Mouse (Mus musculus) layer of hippocampus, adult 9-11 months (tissue): ENCODE measurements around the gene Atoh8.

ENCODE experiments used
- DNase-seq: peaks from one replicate; pipeline ENCODE4 v3.0.0; 2022

Atoh8 gene

GRCm38 (mm10) chr6:72235098-72235806, at the start of gene Atoh8:
Gene Atoh8, minus strand, starts transcription at chr6:72235577.
- peak; percentile 34 for DNase-seq

DNA sequence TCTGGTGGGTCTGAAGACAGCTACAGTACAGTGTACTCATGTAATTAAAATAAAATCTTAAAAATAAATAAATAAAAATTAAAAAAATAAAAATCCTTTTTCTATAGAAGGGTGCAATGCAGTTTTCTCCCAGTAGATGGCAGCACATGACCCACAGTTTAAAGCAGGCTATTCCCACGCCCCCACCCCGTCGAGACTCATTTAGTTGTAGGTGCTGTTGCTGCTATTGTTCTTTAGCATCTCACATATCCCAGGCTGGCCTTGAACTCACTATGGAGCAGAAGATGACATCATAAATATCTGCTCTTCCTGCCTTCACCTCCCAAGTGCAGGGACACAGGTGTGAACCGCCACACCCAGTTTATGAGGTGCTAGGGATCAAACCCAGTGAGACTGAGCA, 48.5 kb upstream of the Atoh8 start:
- DNase-seq: peak; percentile 27

DNA sequence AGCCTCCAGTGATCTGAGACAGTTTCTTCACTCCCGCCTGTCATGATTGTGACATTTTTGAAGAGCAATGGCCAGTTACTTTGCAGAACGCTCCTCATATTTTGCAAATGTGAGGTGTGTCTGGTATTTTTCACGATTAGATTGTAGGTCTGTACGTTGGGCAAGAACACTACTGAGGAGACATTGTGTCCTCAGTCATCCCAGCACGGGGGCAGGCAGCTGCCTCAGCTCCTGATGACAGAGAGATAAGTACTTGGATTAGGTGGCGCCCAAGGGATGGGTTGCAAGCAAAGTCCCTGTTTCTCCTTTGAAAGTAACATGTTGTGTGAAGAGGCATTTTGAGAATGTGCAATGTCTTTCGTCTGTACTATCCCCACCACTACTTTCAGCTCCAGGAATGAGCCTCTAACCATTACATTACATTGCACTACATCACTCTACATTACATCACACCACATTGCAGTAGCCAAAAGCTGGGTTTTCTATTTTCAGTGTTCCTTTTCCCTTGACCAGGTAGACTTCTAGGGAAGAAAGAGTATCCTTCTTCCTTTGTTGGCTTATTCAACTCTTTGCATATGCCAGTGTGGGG, 45.1 kb upstream of the Atoh8 start:
- DNase-seq: no peak

- DNase-seq: no peak
These were observed 44.1 kb upstream of the Atoh8 start for GRCm38 (mm10) chr6:72279505-72279904.

- DNase-seq: no peak
These were observed 43.5 kb upstream of the Atoh8 start for GRCm38 (mm10) chr6:72278835-72279234.

- no peak for DNase-seq
These were observed 42.3 kb upstream of the Atoh8 start for GRCm38 (mm10) chr6:72277508-72278166.

- DNase-seq: no peak
These were observed 41.6 kb upstream of the Atoh8 start for GRCm38 (mm10) chr6:72276972-72277441.

DNA sequence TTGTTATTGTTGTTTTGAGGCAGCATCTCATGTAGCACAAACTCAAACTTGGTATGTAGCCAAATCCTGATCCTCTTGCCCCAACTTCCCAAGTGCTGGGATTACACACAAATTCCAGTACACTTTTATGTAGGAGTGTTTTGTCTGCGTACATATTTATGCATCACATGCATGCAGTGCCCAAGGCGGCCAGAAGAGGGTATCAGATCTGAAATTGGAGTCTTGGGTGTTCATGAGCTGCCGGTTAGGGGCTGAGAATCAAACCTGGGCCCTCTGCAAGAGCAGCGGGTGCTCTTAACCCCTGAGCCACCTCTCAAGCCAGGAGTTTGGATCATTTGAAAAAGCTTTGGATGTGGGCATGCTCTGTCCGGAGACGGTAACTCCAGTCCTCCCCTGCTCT, 40.8 kb upstream of the Atoh8 start:
- no peak for DNase-seq

GRCm38 (mm10) chr6:72275527-72275926, 40.1 kb upstream of the Atoh8 start:
- no peak for DNase-seq

DNA sequence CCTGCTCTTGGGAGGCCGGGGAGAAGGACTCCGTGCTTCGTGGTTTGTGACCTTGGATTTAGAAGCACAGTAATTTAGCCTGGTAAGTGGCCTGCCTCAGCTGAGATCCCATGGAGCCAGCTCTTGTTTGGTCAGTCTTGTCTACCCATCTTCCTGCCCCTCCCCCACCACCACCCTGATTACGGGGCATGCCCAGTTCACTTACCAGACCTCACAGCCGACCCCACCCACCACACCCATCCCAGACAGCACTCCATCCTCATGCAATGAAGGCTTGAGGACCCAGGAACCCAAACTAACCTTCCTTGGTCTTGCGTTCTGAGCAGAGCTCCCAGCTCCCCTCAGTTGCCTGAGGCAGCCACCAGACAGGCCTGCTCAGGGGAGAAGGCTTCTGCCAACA, 37.8 kb upstream of the Atoh8 start:
- no peak for DNase-seq

- no peak for DNase-seq
These were observed 36.9 kb upstream of the Atoh8 start for GRCm38 (mm10) chr6:72272161-72272696.

- DNase-seq: peak; percentile 72
These were observed 35.7 kb upstream of the Atoh8 start for GRCm38 (mm10) chr6:72270952-72271519.

DNA sequence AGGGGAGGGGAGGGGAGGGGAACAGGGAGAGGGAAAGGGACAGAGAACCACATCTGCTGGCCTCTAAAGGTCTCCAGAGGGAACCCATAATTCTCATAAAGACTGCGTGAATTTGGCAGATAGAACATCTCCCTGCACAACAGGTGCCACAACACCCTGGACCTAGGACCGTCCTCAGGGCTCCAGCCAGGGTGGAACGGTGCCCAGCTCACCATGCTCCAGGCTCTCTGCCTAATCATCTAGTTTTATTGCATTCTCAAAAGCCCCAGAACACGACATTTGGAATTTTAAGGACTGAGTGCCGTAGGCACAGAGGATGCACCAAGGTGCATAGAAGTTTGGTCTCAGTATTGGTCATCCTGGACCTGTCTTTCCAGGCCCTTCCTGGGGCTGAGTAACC, 34.9 kb upstream of the Atoh8 start:
- no peak for DNase-seq

DNA sequence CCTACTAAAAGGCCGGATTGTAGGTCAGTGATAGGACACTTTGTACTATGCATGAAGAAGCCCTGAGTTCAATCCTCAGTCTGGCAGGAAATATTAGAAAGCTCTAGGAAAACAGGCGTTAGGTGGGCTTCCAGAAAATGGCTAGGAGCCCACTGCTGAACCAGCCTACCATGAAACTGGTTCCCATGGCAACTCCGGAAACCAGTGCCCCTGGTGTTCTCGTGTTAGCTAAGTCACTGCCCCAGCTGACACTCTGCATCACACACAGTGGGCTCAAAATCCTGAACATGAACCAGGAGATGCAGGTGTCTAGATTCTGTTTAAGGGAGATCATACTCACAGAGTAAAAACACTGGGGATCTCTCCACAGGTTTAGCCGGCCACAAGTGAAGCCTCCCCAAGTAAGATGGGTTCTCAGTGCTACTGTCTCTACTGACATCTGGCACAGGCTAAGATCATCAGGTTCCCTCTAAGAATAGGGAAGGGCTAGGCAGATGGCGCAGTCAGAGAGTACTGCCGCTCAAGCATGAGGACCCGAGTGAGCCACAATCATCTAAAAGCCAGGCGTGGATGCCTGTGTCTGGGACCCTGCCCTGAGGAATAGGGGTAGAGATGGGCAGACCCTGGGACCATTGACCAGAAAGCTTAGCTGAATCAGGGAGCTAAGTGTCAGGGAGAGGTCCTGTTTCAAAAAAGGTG, 32.9 kb upstream of the Atoh8 start:
- DNase-seq: no peak

DNA sequence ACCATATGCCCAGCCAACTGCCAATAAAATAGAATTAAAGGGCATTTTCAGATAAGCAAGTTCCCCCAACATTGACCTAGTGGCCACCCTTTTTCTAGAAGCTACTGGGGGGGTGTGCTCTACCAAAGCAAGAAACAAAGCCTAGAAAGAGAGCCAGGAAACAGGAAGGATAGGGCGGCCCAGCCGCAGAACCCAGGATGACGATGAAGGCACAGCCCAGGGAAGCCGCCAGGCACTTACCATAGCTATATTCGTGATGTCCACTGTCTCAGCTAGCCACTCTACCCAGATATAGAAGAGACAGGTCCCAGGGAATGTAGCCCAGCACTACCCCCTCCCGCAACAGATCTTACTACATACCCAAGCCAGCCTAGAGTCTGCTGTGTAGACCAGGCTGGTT, 30.3 kb upstream of the Atoh8 start:
- no peak for DNase-seq

GRCm38 (mm10) chr6:72263679-72264265, 28.4 kb upstream of the Atoh8 start:
- DNase-seq: no peak

GRCm38 (mm10) chr6:72261683-72262320, 26.4 kb upstream of the Atoh8 start:
- no peak for DNase-seq

- peak; percentile 84 for DNase-seq
These were observed 25.8 kb upstream of the Atoh8 start for GRCm38 (mm10) chr6:72260981-72261682.

- no peak for DNase-seq
These were observed 24.1 kb upstream of the Atoh8 start for GRCm38 (mm10) chr6:72259474-72259873.

- DNase-seq: no peak
These were observed 19.9 kb upstream of the Atoh8 start for GRCm38 (mm10) chr6:72255294-72255693.

- no peak for DNase-seq
These were observed 19.3 kb upstream of the Atoh8 start for GRCm38 (mm10) chr6:72254588-72255075.
